Mouse (Mus musculus): ENCODE data around the gene Trio.
"Not testable (repeated sequence)": the region's sequence is repeated elsewhere in the genome, so short reads cannot be mapped to it uniquely, and the experiment has no call there.

The Trio gene

DNA sequence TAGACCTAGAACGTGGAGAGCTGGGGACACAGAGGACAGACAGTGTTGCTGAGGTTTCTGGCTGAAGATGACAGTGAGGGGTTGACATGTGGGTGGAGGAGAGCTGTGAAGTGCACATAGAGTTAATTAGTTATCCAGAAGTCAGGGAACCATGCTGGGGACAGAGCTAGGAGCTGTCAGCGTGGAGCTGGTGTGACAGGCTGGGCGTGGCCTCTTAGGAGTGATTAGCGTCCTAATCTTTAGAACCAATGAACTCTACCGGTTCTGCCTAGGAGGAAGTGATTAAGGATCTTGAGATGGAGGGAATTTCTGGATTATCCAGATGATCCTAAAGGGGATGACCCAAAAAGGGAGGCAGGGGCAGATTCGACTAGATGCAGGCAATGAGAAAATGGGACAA, 301.9 kb downstream of the Trio start:
- no peak for DNase-seq (ENCODE audit: low read depth, low spot score)

DNA sequence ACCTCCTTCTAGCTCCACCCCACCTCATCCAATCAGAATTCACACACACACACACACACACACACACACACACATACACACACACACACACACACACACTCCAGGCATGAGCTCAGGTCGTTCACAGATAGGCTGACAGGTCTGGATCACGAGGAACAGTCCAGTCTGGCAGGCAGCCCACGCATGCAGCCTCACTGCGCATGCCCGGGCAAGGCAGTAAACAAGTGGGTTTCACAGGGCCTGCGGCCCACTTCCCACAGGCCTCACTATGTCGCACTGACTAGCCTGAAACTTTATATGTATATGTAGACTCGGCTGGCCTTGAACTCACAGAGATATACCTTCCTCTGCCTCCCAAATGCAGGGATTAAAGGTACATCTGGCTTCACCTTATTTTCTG, 305.4 kb downstream of the Trio start:
- DNase-seq (ENCODE audit: low read depth, low spot score) = not testable (repeated sequence)

DNA sequence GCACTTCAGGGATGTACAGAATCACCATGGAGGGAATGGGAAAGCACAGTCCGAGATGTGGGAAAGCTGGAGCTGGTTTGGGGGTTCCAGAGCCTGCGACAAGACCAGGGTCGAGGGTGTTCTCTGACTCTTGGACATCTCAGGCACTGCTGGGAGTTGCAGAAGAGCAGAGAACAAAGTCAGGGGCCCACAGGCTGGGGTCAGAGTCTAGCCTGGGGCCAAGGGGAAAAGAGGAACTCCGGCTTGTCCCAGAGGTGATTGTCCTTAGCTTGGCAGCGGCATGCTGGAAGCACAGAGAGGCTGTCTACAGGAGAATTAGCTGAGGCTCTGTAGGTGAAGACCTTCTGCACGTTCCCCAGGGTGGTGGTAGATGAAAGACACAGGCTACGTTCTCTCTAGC, 307.0 kb downstream of the Trio start:
- DNase-seq (ENCODE audit: low read depth, low spot score) = no peak

DNA sequence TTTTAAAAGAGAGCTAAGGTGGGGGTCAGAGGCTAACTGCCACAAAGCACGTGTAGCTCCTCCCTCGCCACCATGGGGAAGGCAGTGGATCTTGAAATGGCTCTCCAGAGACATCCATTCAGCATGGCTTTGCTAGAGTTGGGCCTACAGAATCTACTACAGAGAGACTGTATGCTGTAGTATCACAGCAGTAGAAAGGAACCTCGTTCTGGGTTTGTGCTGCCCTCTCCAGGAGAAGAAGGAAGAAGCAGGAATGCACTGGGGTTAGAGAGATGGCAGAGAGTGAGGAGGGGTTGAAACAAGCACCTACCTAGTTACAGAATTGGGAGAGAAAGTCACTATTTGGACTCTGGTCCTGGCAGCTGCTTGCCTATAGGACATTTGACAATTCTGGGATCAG, 310.3 kb downstream of the Trio start:
- DNase-seq (ENCODE audit: low read depth, low spot score) = no peak

DNA sequence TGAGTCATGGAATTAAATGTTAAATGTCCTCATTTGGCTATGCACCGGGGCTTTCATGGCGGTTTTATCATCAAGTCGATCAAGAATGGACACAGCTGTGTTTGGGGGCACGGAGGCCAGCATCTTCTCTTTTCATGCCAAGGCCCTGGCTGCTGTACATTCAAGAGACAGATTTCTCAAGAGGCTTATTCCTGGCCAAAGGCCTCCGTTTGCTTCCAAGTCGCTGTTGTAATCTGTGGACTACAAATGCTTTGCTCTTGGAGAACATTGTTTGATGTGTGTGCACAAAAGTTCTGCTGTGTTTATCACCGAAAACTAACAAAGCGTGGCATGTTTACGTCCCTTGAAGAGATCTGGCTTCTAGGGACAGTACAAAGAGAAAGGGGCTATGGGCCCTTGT, 314.9 kb downstream of the Trio start:
- DNase-seq (ENCODE audit: low read depth, low spot score) = no peak

DNA sequence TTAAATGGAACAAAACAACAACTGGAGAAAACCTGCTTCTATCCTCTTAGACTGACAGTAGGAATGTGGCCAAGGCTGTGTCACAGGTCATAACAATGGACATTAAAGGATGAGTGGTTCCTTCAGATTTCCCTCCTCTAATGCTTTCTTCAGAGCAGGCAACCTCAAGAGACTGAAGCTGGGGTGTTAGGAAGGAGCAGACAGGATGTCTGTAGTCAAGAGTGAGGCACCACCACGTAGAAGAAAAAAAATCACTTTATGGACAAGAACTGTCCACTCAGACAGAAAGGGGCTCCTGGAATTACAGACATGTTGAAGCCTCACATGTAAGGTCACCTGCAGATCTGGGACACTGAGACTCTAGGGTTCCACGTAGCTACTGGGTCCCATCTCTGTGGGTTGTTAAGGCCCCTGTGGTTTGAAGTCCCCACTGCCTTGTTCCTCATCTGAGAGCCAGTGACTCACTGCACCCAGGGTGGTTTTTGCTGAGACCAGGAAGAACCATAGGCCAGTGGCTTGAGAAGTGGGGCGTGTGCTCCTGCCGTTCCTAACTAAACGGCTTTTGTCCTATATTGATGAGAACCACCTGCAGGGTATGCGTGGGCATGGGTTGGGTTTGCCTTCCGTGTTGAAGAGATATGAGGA, 316.6 kb downstream of the Trio start:
- DNase-seq (ENCODE audit: low read depth, low spot score) = no peak

DNA sequence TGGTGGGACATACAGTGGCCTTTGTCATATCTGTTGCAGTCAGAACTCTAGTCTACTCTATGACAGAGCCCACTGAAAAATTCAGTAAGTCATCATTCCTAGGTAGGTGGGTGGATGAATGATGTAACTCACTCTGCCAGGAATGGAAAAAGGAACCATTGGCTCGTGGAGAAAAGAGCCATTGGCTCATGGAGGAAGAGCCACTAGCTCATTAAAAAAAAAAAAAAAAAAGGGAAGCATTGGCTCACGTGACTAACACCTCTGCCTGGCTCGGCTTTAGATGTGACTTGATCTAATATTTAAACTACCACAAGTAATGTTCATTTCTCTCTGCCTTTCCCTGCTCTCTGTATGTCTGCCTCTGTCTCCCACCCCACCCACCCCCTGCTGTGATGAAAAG, 317.1 kb downstream of the Trio start:
- no peak for DNase-seq (ENCODE audit: low read depth, low spot score)

DNA sequence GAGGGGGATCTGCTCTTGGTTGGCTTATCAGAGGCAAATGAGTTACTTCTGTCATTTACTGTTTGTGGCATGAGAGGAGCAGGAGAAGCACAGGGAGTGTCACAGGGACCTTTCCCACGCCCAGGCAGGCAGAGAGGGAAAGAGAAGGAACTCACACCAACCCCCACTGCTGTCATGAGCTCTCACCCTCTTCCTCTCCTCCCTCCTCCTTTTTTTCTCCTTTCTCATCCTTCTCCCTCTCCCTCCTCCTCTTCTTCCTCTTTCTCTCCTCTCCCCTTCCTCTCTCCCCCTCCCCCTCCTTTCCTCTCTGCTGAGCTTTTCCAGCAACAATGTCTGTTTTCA, 322.7 kb downstream of the Trio start:
- no peak for DNase-seq (ENCODE audit: low read depth, low spot score)

DNA sequence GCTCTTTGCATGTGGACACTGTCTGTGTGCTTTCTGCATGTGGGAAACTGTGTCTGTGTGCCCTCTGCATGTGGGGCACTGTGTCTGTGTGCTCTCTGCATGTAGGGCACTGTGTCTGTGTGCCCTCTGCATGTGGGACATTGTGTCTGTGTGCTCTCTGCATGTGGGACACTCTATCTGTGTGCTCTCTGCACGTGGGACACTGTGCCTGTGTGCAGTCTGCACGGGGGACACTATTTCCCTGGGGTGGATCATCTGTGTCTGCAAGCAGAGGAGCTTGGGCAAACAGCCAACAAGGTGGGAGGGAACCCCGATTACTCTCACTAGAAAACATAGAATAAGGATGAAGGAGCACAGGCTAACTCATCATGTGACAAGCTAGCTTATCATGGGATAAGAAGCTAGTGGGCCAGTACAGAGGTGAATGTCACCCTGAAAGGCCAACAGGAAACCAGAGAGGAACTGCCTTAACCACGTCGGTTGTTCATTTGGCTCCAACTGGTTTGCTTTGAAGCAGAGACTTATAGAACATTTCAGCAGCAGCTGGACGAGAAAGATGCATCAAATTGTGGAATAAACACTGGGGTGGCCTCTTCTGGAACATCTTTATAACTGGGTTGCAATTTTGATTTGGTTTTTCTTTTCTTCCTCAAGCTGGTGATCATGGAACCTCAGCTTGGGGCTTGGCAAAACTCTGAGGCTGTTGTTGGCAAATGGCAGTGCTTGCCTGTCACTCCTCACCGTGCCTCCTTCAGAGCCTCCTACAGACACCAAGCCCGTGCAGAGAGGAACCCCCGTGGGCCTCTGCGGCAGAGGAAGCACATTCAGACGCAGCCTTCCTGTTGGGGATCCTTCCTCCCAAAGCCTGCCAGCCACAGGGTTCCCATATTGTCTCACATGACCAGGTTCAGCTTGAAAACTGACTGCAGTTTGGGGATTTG, 323.3 kb downstream of the Trio start:
- no peak for DNase-seq (ENCODE audit: low read depth, low spot score)

DNA sequence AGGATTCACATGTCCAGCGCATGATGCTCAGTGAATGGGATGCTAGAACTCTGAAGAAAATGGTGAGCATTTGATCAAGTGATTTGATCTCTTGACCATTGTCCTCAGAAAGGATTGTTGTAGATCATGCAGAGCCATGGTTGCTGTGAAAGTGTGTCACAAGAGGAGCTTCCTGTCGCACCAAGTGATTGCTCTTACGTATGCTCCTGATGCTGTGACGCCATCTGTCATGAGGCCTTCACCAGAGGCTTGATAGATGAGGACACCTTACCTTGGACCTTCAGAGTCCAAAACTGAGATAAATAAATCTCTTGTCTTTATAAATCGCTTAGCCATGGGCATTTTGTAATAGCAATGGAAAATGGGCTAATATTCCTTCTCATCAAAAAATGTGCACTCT, 328.0 kb downstream of the Trio start:
- DNase-seq (ENCODE audit: low read depth, low spot score) = no peak

DNA sequence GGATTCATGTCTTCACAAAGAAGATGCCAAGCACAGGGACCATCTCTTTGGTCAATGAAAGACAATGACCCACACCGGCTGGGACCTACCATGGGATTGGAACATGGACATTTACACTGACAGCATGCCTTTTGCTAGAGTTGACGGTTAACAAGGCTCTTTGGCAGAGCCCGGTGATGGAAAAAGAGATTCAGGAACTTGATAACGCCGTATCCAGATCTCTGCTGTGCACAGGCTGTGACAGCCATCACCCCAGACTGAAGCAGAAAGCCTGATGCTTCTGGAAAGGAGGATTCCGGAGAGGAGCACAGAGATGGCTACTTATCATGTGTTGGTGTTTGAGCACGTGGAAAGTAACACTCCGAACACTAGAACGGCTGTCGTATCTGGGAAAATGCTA, 332.4 kb downstream of the Trio start:
- no peak for DNase-seq (ENCODE audit: low read depth, low spot score)

DNA sequence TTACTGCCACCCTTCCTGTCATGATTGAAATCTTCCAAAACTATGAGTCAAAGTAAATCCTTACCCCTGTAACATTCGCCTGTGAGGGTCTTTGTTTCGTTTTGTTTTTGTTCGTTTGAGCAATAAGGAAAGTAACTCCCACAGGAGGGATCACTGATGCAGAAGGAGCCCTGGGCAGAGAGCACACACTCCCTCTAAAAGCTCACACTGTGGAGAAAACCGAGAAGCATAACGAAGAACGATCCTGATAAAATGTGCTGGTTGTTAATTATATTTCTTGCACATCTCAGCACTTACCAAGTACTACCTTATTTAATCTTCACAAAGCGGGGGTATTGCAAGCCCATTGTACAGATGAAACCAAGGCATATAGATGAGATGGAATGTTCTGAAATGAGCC, 333.5 kb downstream of the Trio start:
- no peak for DNase-seq (ENCODE audit: low read depth, low spot score)

DNA sequence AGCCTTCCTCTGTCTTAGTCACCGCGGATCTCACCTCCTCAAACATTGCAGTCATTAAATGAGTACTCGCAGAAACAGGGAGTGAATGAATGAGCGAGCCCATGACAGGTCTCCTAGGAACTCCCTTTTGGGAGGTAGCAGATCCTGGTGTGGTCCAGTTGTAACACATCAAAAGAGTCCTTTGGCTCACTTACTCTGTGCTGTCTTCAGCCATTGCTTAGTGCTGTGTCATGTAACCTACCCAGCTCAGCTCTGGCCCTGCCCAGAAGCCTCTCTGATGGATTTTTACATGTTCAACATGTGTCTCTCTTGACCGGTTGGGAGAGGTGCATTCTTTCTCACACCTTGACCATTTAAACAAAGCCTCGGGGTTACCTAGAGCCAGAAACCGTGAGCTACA, 334.4 kb downstream of the Trio start:
- DNase-seq (ENCODE audit: low read depth, low spot score) = no peak

DNA sequence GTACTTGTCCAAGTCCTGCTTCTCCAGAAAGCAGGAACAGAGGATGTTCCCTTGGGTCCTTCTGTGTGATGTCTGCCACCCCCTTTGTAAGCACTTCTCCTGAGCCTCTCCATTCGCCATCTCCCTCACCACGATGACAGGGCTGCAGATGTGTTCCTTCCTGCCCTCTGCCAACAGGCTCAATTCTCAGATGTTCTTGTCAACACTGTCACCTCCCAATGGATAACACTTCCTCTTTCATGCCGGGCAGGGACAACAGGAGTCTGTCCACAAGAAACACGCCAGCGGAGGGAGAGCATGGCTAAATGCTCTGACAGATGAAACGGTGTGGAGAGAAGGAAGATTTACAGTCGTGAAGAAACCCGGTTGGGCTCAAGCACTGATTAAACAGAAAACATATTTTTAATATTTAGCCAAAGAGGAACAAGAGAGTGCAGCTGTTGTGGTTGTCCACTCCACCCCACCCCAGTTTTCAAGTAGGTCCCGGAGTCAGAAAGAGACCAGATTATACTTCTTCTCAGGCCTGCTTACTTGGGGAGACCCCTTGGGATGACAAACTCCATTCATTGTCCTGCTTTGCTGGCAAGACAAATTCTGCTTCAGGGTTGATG, 337.5 kb downstream of the Trio start:
- DNase-seq (ENCODE audit: low read depth, low spot score) = no peak

DNA sequence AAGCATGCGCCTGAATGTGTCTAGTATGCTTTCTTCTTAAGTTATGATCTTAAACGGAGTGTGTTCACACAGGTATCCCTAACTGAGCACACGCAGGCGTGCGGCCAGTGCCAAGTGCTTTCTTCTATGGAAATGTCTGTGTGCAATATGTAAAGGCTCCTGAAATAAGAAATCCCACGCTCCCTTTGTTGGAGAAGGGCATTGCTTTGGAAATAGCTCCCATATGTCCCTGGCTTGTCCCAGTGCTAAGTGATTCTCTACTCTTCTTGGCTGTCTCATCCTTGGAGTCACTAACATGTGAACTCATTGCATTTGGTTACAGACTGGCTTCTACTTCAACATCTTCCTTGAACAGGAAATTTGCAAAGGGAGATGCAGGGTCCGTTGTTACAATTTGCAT, 340.8 kb downstream of the Trio start:
- DNase-seq (ENCODE audit: low read depth, low spot score) = no peak

DNA sequence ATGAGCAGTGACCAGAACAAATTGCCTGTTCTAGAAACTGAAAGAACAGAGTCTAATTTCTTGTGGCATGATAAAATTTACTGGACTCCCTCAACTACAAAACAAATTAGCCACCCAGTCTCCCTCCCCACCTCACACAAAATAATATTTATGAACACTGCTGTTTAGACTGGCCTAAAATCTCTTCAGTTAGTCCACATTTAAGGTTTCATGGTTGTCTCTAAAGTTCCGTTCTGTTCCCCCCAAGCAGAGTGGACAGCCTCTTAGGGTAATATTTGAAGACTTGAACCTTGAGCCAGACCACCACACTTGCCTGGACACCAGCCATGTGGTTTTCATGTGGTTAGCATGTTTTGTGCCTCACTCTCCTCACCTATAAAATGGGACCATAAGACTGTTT, 342.4 kb downstream of the Trio start:
- DNase-seq (ENCODE audit: low read depth, low spot score) = no peak

DNA sequence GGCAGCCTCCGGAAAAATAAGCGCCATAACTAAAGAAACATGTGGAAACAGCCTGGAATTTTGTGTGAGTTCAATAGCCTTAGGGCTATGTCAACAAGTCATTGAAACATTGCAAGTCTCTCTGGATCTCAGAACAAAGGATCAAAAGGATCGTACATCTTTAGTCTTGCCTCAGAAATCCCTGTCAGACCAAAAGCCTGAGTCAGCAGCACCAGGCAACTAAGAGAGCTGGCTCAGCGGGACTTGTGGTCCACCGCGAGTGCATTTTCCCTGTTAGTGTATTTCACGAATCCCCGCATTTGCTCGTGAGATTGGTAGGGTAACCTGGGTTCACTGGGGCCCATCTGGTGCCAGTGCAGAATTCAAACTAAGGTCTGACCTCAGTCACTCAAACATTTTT, 343.0 kb downstream of the Trio start:
- no peak for DNase-seq (ENCODE audit: low read depth, low spot score)

DNA sequence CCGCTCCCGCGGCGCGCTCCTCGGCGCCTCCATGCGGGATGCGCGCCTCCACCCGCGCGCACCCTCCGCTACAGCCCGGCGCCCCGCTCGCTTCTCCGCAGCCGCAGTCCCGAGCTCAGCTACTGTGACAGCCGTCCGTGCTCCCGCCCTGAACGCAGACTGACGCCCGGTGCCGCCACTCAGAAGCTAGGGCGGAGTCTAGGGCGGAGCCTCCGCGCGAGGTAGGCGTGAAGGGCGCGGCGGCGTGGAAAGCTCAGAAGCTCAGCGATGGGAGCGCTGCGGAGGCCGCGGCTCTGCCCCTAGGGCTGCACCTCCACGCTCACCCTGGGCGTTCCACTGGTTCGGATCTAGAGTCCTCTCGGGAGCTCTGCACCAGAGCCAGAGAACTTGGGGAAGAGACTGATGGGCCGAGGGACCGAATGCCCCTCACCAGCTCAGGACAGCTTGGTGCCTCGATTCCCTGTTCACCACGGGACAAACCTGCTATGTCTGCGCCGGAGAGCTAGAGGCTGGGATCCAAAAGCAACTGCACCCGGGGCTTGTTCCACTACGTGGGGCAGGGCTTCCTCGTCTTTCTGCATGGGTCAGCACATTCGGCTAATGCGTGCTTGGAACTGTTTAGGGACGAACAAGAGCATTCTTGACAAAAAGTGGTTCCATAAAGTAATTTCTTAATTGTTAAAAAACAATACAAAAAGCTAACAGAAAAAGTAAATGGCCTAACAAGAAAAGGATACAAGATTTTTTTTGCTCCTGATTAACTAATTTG, 344.0 kb downstream of the Trio start, which contains the start of gene Otulinl:
Gene Otulinl (minus strand): TSS at position 161 of the 769 bp plus-strand sequence.
- peak; percentile 87 for DNase-seq (ENCODE audit: low read depth, low spot score)

DNA sequence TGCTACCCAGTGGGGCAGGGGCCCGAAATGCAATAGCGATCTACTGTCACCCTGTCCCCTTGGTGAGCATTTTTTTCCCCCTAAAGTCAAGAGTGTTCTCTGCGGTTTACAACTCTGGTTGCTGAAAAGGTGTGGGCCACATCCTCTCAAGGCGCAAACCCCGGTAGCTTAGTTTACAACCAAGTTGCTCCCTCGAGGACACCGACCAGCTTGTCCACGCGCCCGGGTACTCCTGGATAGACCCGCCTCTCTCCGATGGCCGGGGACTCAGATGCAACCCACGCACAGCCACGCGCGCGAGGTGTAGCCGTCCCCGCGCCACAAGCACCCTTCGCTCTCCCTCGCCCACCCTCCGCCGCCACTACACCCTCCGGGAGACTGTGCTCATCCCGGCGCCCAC, 344.7 kb downstream of the Trio start:
- DNase-seq (ENCODE audit: low read depth, low spot score) = no peak
